Mouse (Mus musculus) ovary, adult 2 months (tissue): ENCODE data around the gene H2-Q1. TPM values are rescaled to one million over a fixed set of nuclear protein-coding genes. Genes with fewer than 3 reads are reported as not detected.

Experiments
- polyA plus RNA-seq: library from polyadenylated mRNA; depleted of rRNA; stranded (reverse); fragments of >200 nt; gene quantifications from 2 replicates; pipeline ENCODE4 v1.2.3, GENCODE M21; 2012; rRNA removed

The H2-Q1 gene
- polyA plus RNA-seq = not detected in 2 replicates

DNA sequence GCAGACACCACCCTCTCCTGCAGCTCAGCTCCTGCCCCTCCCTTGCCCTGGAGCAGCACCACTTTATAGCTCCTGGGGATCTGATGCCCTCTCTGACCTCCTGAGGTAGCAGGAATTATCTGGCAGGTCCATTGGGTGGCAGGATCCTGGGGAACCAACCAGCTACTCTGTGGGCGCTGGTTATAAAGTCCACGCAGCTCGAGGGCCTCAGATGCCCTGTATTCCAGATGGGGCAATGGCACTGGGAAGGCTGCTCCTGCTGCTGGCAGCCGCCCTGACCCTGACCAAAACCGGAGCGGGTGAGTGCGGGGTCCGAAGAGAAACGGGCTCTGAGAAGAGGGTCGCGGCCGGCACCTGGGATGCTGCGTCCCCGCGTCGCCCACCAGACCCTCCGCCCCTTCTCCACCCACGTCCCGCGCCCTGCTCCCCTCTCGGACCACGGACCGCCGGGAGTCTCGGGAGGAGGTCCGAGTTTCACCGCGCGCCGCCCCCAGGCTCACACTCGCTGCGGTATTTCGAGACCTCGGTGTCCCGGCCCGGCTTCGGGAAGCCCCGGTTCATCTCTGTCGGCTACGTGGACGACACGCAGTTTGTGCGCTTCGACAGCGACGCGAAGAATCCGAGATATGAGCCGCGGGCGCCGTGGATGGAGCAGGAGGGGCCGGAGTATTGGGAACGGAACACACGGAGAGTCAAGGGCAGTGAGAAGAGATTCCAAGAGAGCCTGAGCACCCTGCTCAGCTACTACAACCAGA is at the start of gene H2-Q1:
TSS of gene H2-Q1 (plus strand) at position 79 of the 755 bp plus-strand sequence.

DNA sequence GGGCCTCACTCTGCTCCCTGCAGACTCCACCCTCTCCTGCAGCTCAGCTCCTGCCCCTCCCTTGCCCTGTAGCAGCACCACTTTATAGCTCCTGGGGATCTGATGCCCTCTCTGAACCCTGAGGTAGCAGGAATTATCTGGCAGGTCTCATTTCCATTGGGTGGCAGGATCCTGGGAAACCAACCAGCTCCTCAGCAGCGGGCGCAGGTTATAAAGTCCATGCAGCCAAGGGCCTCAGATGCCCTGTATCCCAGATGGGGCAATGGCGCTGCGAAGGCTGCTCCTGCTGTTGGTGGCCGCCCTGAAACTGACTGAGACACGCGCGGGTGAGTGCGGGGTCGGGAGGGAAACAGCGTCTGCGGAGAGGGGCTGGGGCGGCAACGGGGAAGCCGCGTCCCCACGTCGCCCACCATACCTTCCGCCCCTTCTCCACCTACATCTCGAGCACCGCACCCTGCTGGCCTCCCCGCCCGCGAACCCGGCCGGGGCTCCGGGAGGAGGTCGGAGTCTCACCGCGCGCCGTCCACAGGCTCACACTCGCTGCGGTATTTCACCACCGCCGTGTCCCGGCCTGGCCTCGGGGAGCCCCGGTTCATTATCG is 22.0 kb downstream of the H2-Q1 start, which contains the start of gene H2-Q2:
TSS of gene H2-Q2 (plus strand) at position 172 of the 601 bp plus-strand sequence.

Other genes starting within 250 kb of the H2-Q1 start
- gene Ly6g6e, start 243.5 kb upstream of the H2-Q1 start, polyA plus RNA-seq = 13.7 and 17.0 TPM in 2 replicates
- gene Ly6g6d, start 242.3 kb upstream of the H2-Q1 start, polyA plus RNA-seq = 7.4 and 8.5 TPM in 2 replicates
- not detected in 2 replicates for gene Ly6g6f, start 234.8 kb upstream of the H2-Q1 start, polyA plus RNA-seq
- gene Abhd16a, start 231.1 kb upstream of the H2-Q1 start, polyA plus RNA-seq = 223 and 260 TPM in 2 replicates
- not detected in 2 replicates for gene Ly6g5c, start 212.1 kb upstream of the H2-Q1 start, polyA plus RNA-seq
- gene Ly6g5b, start 205.0 kb upstream of the H2-Q1 start, polyA plus RNA-seq = 1.5 and 2.3 TPM in 2 replicates
- gene Gpank1, start 198.9 kb upstream of the H2-Q1 start, polyA plus RNA-seq = 17.4 and 20.2 TPM in 2 replicates
- 246 and 449 TPM in 2 replicates for gene Csnk2b, start 198.4 kb upstream of the H2-Q1 start, polyA plus RNA-seq
- 7.9 and 13.4 TPM in 2 replicates for gene D17H6S53E, start 194.0 kb upstream of the H2-Q1 start, polyA plus RNA-seq
- 0.16 and 0.37 TPM in 2 replicates for gene Apom, start 188.4 kb upstream of the H2-Q1 start, polyA plus RNA-seq
- 379 and 401 TPM in 2 replicates for gene Bag6, start 185.2 kb upstream of the H2-Q1 start, polyA plus RNA-seq
- gene Prrc2a, start 155.5 kb upstream of the H2-Q1 start, polyA plus RNA-seq = 592 and 637 TPM in 2 replicates
- gene Aif1, start 144.3 kb upstream of the H2-Q1 start, polyA plus RNA-seq = 1.4 and 1.9 TPM in 2 replicates
- gene Lst1, start 132.0 kb upstream of the H2-Q1 start, polyA plus RNA-seq = 15.6 and 19.9 TPM in 2 replicates
- 4.6 and 6.7 TPM in 2 replicates for gene Ltb, start 126.0 kb upstream of the H2-Q1 start, polyA plus RNA-seq
- 0.62 and 0.77 TPM in 2 replicates for gene Tnf, start 118.4 kb upstream of the H2-Q1 start, polyA plus RNA-seq
- gene Lta, start 115.1 kb upstream of the H2-Q1 start, polyA plus RNA-seq = 0.16 and 0.36 TPM in 2 replicates
- not detected in 2 replicates for gene Gm16181, start 99.6 kb upstream of the H2-Q1 start, polyA plus RNA-seq
- 6.9 and 13.4 TPM in 2 replicates for gene Atp6v1g2, start 86.7 kb upstream of the H2-Q1 start, polyA plus RNA-seq
- gene Nfkbil1, start 84.6 kb upstream of the H2-Q1 start, polyA plus RNA-seq = 42.9 and 64.2 TPM in 2 replicates
- 360 and 468 TPM in 2 replicates for gene Ddx39b, start 78.7 kb upstream of the H2-Q1 start, polyA plus RNA-seq
- gene H2-D1, start 57.7 kb upstream of the H2-Q1 start, polyA plus RNA-seq = 422 and 558 TPM in 2 replicates
- gene H2-Q2, start 21.8 kb downstream of the H2-Q1 start, polyA plus RNA-seq = 1.3 and 2.0 TPM in 2 replicates
- 77.6 and 85.0 TPM in 2 replicates for gene H2-Q4, start 59.2 kb downstream of the H2-Q1 start, polyA plus RNA-seq
- 20.9 and 39.7 TPM in 2 replicates for gene H2-Q6, start 104.4 kb downstream of the H2-Q1 start, polyA plus RNA-seq
- 52.3 and 110 TPM in 2 replicates for gene H2-Q7, start 118.8 kb downstream of the H2-Q1 start, polyA plus RNA-seq
- 23.2 and 37.6 TPM in 2 replicates for gene H2-Q10, start 149.7 kb downstream of the H2-Q1 start, polyA plus RNA-seq
- 4.1 and 4.2 TPM in 2 replicates for gene Pou5f1, start 185.6 kb downstream of the H2-Q1 start, polyA plus RNA-seq
- gene Tcf19, start 196.4 kb downstream of the H2-Q1 start, polyA plus RNA-seq = 14.8 and 18.4 TPM in 2 replicates
- 14.6 and 15.2 TPM in 2 replicates for gene Cchcr1, start 196.7 kb downstream of the H2-Q1 start, polyA plus RNA-seq
- gene Psors1c2, start 212.8 kb downstream of the H2-Q1 start, polyA plus RNA-seq = 0.27 and 0.47 TPM in 2 replicates
- 7.0 and 11.7 TPM in 2 replicates for gene Cdsn, start 231.7 kb downstream of the H2-Q1 start, polyA plus RNA-seq
- gene 2300002M23Rik, start 247.0 kb downstream of the H2-Q1 start, polyA plus RNA-seq = 13.8 and 15.5 TPM in 2 replicates